Mouse (Mus musculus): ENCODE measurements at regions not wholly inside any gene's neighbourhood (a gene's known extent, or its start where the extent isn't known, plus 50 kb on each side); places are given as distances from the start of the nearest gene placed in this dataset.

DNA sequence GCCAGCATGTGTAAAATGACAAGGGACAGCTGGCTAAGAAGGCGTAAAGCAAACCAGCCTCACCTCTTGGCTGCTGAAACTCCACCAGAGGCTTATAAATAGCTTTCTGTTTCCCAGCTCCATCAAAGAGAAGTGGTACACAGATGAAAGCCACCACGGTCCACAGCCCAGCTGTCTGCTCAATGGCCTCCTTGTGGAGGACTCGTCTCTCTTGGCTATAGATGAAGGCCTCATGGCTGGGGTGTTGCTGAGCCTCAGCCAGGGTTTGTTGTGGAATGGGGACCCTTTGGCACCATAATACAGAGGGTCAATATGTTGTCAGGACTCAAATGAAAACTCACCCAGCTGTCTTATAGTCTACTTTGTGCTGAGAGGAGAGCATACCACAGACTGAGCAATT, 385.1 kb downstream of the Sfmbt2 start:
- H3K4me3 ChIP-seq, result no peak overlapping the region
- 0 out of 2 replicates have a peak overlapping the region, but pooled peaks have one; percentile 22 for H3K27ac ChIP-seq
- no peaks in the 10 kb centered on the region for H3K36me3 ChIP-seq
- H3K4me1 ChIP-seq, result 0 out of 2 replicates have a peak, but pooled peaks cover 9% of the 10 kb centered on the region
- no peak overlapping the region for H3K4me2 ChIP-seq
- ATAC-seq (ENCODE audit: insufficient number of reproducible peaks, low FRiP score, low TSS enrichment, low read depth), result peak; percentile 58
- 37% methylated on average over 3 of the region's 3 CpGs for WGBS
- H3K9me3 ChIP-seq, result no peaks in the 10 kb centered on the region
- H3K9ac ChIP-seq, result no peak overlapping the region
- H3K27me3 ChIP-seq, result no peaks in the 10 kb centered on the region

DNA sequence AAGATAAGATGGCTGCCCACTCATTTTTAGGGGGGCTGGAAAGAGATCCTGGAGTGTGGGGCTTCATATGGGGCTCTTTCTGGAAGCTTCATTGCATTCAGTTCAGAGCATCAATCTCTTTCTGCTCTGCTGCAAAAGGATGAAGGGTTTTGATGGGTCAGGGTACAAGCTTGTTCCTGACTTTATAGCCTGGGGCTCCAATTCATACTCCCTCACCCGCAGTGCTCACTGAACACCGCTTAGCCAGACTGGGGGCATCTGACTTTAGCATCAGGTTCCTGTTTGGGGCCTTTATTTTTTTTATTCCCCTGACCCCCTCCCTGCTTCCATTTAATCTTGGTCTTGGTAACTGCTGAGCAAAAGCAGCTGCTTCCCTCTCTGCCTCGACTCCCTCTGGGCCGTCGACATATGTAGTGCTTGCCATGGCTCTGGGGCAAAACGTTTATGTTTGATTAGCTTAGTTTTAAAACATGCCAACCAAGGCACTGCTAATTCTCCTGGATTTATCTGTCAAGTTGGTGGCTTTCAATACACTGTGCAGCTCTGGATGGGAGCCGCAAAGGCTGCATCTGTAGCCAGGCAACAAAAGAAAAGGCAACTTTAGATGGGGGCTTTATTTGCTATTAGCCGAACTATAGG, 387.0 kb downstream of the Sfmbt2 start:
- ATAC-seq (ENCODE audit: insufficient number of reproducible peaks, low FRiP score, low TSS enrichment, low read depth), result no peak
- Histone ChIP-seq H3K27ac (no peak overlapping the region), H3K36me3 (no peaks in the 10 kb centered on the region), H3K4me3 (no peak overlapping the region), H3K9me3 (no peaks in the 10 kb centered on the region), H3K27me3 (no peaks in the 10 kb centered on the region), H3K4me2 (no peak overlapping the region), H3K4me1 (0 out of 2 replicates have a peak, but pooled peaks cover 9% of the 10 kb centered on the region), H3K9ac (no peak overlapping the region)
- WGBS, result 28% methylated on average over 8 of the region's 8 CpGs

DNA sequence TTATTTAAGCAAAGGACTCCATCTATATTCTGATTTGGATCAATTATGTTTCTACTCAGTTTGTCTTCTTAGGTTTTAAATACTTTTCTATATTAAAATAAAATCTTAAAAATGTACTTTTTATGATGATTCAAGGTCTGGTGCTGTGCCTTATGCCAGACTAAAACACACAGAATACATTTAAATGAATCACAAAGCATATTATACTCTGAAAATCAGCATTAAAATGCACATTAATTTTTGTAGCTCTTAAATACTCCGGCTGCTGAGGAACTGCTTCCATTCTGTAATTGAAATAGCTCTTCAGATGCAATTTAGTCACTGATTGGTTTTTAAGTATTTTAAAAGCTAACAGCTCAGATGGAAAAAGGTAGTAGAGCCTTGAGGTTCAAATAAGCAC, 387.6 kb downstream of the Sfmbt2 start:
- WGBS, result 53% methylated on average over 1 of the region's 1 CpGs
- Histone ChIP-seq H3K27me3 (no peaks in the 10 kb centered on the region), H3K9me3 (no peaks in the 10 kb centered on the region), H3K4me3 (no peak overlapping the region), H3K4me2 (no peak overlapping the region), H3K36me3 (no peaks in the 10 kb centered on the region), H3K27ac (no peak overlapping the region), H3K4me1 (0 out of 2 replicates have a peak, but pooled peaks cover 9% of the 10 kb centered on the region), H3K9ac (no peak overlapping the region)
- no peak for ATAC-seq (ENCODE audit: insufficient number of reproducible peaks, low FRiP score, low TSS enrichment, low read depth)

DNA sequence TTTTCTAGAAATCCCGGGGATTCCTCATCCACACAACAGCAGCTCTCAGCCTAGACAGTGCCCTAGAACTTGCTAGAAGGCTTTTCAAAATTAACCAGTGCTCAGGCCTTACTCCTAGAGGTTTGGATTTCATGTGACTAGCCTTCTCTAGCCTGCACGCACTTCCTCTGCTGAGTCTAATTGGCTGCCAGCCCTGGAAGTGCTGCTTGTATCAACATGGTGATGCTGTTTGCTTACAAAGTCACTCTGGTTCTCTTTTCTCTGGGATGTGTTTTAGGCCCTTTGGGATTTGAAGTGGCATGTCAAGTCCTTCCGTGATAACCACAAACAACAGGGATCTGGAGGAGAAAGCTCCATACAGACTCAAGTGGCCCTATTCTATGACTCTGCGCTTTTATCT, 391.9 kb downstream of the Sfmbt2 start:
- Histone ChIP-seq H3K4me1 (0 out of 2 replicates have a peak, but pooled peaks cover 1% of the 10 kb centered on the region), H3K36me3 (no peaks in the 10 kb centered on the region), H3K9ac (no peak overlapping the region), H3K27me3 (no peaks in the 10 kb centered on the region), H3K4me3 (no peak overlapping the region), H3K9me3 (no peaks in the 10 kb centered on the region), H3K27ac (no peak overlapping the region), H3K4me2 (no peak overlapping the region)
- 73% methylated on average over 4 of the region's 4 CpGs for WGBS
- no peak for ATAC-seq (ENCODE audit: insufficient number of reproducible peaks, low FRiP score, low TSS enrichment, low read depth)

DNA sequence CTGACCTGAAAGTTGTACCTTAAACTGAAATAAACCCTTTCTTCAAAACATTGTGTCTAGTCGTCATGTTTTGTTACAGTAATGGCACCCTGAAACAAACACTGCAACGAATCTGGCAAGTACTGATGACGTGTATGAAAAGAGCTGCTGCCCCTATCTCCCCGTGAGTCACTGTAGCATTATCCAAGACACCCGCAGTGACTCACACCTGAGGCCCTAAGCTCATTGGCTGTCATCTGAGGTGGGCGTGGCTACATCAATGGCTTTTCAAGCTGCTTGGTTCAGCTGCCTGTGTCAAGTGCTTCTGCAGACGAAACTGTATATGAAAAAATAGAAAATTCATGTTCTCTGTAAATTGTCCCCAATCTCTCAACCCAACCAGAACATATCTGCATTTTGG, 388.8 kb upstream of the Prkcq start:
- no peak overlapping the region for H3K9ac ChIP-seq
- H3K27me3 ChIP-seq, result no peaks in the 10 kb centered on the region
- WGBS, result 50% methylated on average over 7 of the region's 7 CpGs
- no peak overlapping the region for H3K4me2 ChIP-seq
- H3K27ac ChIP-seq, result no peak overlapping the region
- no peak for ATAC-seq (ENCODE audit: insufficient number of reproducible peaks, low FRiP score, low TSS enrichment, low read depth)
- H3K4me3 ChIP-seq, result no peak overlapping the region
- H3K36me3 ChIP-seq, result no peaks in the 10 kb centered on the region
- no peaks in the 10 kb centered on the region for H3K4me1 ChIP-seq
- H3K9me3 ChIP-seq, result no peaks in the 10 kb centered on the region

DNA sequence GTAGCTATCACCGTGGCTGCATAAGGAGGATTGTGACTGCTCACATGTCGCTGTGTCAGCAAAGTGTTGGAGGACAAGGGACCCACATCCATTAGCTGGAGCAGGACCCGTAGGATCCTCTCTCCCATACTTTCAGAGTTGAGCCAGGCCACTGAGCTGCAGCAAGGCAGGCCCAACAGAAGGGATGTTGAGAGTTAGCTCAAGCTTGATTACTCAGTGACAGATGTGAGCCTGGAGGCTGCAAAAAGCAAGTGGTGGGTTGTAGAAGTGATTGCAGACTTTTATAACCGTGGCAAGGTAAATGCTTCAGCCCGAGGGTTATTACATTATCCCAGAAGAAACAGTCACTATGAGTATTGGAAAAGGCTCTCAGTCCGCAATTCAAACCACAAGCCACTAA, 388.3 kb upstream of the Prkcq start:
- Histone ChIP-seq H3K4me2 (no peak overlapping the region), H3K9ac (no peak overlapping the region), H3K27ac (no peak overlapping the region), H3K9me3 (no peaks in the 10 kb centered on the region), H3K4me1 (no peaks in the 10 kb centered on the region), H3K36me3 (no peaks in the 10 kb centered on the region), H3K27me3 (no peaks in the 10 kb centered on the region), H3K4me3 (no peak overlapping the region)
- ATAC-seq (ENCODE audit: insufficient number of reproducible peaks, low FRiP score, low TSS enrichment, low read depth), result no peak
- WGBS, result 41% methylated on average over 6 of the region's 6 CpGs

DNA sequence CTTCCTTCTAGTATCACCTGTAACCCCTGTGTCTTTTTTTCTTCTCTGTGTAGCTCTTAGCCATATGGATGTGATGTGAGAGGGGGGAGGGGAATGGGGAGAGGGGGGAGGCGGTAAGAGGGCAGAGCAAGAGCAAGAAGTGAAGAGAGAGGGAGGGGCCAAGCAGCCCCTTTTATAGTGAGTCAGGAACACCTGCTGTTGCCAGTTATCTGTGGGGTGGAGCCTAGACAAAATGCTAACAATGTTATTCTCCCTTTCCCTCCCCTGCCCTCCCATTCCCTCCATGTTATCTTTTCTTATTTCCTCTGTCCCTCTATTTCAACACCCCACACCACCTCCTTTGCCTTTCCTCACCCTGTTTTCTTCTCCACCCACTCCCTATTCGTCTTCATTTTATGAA, 387.6 kb upstream of the Prkcq start:
- no peak for ATAC-seq (ENCODE audit: insufficient number of reproducible peaks, low FRiP score, low TSS enrichment, low read depth)
- no peaks in the 10 kb centered on the region for H3K27me3 ChIP-seq
- WGBS, result 45% methylated on average over 1 of the region's 2 CpGs
- no peak overlapping the region for H3K4me2 ChIP-seq
- no peak overlapping the region for H3K9ac ChIP-seq
- no peak overlapping the region for H3K4me3 ChIP-seq
- no peaks in the 10 kb centered on the region for H3K36me3 ChIP-seq
- no peaks in the 10 kb centered on the region for H3K4me1 ChIP-seq
- no peaks in the 10 kb centered on the region for H3K9me3 ChIP-seq
- no peak overlapping the region for H3K27ac ChIP-seq

DNA sequence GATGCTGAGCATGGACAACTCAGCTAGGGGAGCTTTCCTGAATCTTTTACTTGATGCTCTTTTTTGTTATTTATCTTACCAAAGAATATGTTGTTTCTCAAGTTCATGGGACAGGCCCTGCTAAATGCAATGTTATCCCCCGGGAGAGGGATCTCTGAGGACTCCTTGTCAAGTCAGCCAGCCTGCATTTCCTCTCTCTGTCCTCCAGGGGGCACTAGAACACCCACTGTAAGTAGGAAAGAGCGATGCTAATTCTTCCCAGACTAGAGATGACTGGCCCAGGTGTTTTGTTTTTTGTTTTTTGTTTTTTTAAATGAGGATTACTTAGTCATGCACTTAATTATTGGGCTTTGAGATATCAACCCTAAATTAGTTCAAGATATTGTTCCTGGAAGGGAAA, 386.8 kb upstream of the Prkcq start:
- whole genome bisulfite sequencing, result 30% methylated on average over 2 of the region's 2 CpGs
- H3K27me3 ChIP-seq, result no peaks in the 10 kb centered on the region
- H3K27ac ChIP-seq, result no peak overlapping the region
- no peak overlapping the region for H3K4me3 ChIP-seq
- H3K36me3 ChIP-seq, result no peaks in the 10 kb centered on the region
- no peak overlapping the region for H3K4me2 ChIP-seq
- H3K9me3 ChIP-seq, result no peaks in the 10 kb centered on the region
- no peak for ATAC-seq (ENCODE audit: insufficient number of reproducible peaks, low FRiP score, low TSS enrichment, low read depth)
- H3K9ac ChIP-seq, result no peak overlapping the region
- no peaks in the 10 kb centered on the region for H3K4me1 ChIP-seq

DNA sequence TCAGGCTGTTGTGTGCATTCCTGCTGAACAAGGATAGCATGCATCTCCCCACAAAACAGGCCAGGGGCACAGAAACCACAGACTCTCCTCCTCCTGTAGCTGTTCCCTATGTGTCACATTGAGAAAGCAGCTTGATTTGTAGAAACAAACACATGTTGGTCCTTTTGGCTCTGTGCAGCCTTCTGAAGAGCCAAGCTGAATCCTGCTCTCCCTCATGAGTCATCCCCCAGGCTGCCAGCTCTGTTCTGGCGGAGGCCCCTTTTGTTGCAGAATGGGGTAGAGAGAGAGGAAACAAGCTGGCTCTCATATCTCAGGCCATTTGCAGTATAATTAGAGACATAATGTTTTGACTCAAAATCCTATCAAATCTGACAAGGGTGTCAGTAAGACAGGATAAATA, 383.4 kb upstream of the Prkcq start:
- Histone ChIP-seq H3K4me1 (no peaks in the 10 kb centered on the region), H3K36me3 (no peaks in the 10 kb centered on the region), H3K27me3 (no peaks in the 10 kb centered on the region), H3K4me2 (no peak overlapping the region), H3K4me3 (no peak overlapping the region), H3K9me3 (no peaks in the 10 kb centered on the region), H3K27ac (no peak overlapping the region), H3K9ac (no peak overlapping the region)
- WGBS, result 12% methylated on average over 1 of the region's 1 CpGs
- ATAC-seq (ENCODE audit: insufficient number of reproducible peaks, low FRiP score, low TSS enrichment, low read depth), result no peak

DNA sequence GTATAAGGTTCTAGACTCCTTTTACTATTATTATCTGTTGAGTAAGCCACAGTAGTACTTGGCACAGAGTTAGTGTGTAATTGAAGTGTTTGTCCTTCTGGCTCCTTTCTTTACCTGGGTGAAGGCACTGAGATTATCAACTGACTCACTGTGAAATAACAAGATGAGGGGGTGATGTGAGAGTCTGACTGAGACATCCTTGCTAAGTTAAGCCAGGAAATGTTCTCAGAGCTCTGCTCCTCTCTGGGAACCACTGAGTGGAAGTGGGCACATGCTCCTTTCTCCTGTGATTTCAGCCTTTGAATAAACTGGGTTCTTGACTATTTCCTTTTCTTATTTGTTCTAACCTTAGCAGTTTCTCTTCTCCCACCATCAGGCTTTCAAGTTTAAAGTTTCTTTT, 380.7 kb upstream of the Prkcq start:
- H3K4me3 ChIP-seq, result no peak overlapping the region
- no peak overlapping the region for H3K27ac ChIP-seq
- no peaks in the 10 kb centered on the region for H3K36me3 ChIP-seq
- no peaks in the 10 kb centered on the region for H3K9me3 ChIP-seq
- ATAC-seq (ENCODE audit: insufficient number of reproducible peaks, low FRiP score, low TSS enrichment, low read depth), result no peak
- H3K4me1 ChIP-seq, result no peaks in the 10 kb centered on the region
- no peak overlapping the region for H3K9ac ChIP-seq
- H3K27me3 ChIP-seq, result no peaks in the 10 kb centered on the region
- no peak overlapping the region for H3K4me2 ChIP-seq

DNA sequence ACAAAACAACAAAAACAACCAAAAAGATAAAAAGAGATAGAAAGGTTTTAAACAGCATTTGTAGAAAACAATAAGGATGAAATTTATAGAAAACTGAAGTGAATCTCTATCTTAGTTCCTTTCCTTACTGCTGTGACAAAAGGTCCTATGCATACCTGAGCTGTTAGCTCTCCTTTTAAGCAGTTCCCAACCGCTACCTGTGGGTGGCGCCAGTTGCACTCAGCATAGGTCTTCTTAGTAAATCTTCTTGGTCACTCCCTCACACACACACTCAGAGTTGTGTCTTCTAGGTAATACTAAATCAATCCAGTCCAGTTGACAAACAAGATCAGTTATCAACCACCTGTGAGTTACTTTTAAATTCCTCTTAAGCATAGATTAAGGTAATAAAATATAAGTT, 355.5 kb upstream of the Prkcq start:
- no peak overlapping the region for H3K4me3 ChIP-seq
- ATAC-seq (ENCODE audit: insufficient number of reproducible peaks, low FRiP score, low TSS enrichment, low read depth), result no peak
- H3K9ac ChIP-seq, result no peak overlapping the region
- H3K9me3 ChIP-seq, result no peaks in the 10 kb centered on the region
- H3K27ac ChIP-seq, result no peak overlapping the region
- 25% methylated on average over 2 of the region's 2 CpGs for WGBS
- H3K4me1 ChIP-seq, result no peaks in the 10 kb centered on the region
- no peak overlapping the region for H3K4me2 ChIP-seq
- no peaks in the 10 kb centered on the region for H3K36me3 ChIP-seq
- no peaks in the 10 kb centered on the region for H3K27me3 ChIP-seq

DNA sequence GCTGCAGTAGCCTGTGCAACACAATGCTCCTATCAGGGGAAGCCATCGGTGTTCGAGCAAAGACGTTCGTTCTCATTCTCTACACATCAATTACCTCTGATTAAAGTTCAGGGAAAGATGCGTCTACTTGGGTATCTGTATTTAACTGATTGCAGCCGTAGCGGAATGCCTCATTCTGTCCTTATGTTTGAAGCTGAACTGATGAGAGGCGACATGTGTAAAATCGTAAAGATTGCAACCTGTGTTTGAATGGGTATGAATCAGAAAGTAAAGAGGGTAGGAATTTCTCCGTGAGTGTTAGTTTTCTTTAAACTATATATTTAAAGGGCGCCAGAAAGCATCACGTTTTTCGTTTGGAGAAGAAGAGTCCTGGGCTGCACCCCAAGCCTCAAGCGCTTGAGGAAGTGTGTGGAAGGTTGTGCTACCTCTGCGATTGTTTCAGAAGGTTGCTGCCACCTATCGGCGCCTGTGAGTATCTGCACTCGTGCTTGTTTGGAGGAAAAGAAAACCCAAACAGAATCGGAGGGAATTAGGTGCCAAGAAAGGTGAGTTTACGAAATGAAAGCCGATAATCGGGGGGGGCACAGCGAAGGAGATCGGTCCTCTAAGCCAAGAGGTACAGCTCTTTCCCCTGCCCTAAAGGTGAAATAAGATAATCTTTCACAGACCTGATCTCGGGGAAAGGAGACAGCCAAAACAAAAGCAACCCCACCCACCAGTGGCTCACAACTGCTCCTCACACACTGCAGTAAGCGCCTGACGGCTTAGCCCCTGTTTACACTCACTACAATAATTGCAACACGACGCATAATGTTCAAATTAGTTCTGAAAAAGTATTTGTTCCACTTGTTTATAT, 346.4 kb upstream of the Prkcq start:
- 0 out of 2 replicates have a peak, but pooled peaks cover 2% of the 10 kb centered on the region for H3K4me1 ChIP-seq
- H3K4me3 ChIP-seq, result peak overlapping the region; percentile 43
- peak overlapping the region; percentile 45 for H3K4me2 ChIP-seq
- H3K9ac ChIP-seq, result peak overlapping the region; percentile 37; the same call in 1 of the 2 replicates
- H3K36me3 ChIP-seq, result no peaks in the 10 kb centered on the region
- no peak for ATAC-seq (ENCODE audit: insufficient number of reproducible peaks, low FRiP score, low TSS enrichment, low read depth)
- no peaks in the 10 kb centered on the region for H3K9me3 ChIP-seq
- H3K27me3 ChIP-seq, result no peaks in the 10 kb centered on the region
- 28% methylated on average over 29 of the region's 29 CpGs for WGBS
- no peak overlapping the region for H3K27ac ChIP-seq
